Mouse (Mus musculus): ENCODE data around the gene Rhox9.
"Not testable (repeated sequence)": the region's sequence is repeated elsewhere in the genome, so short reads cannot be mapped to it uniquely, and the experiment has no call there.

Rhox9 gene

DNA sequence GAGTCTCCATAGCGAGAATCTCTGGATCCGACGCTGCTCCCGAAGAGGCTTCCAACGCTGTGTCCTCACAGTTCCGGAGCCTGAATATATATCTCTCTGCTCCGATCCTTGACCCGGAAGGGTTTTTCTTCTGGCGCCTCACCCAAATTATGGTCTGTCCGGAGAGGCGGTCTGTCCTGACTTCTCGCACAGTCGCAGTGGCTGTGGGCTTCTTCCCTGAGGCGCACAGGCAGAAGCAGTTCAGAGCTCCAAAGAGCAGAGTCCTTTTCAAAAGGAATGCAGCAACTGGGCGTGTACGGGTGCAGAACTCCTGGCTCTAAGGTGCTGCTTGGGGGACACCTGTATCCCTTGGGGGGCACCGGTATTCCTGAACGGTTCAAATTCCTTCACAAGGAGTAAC is at the start of gene Rhox9:
TSS of gene Rhox9 (minus strand) at position 101 of the 400 bp plus-strand sequence.
- DNase-seq (ENCODE audit: low spot score in 2 of 2) = not testable (repeated sequence)

DNA sequence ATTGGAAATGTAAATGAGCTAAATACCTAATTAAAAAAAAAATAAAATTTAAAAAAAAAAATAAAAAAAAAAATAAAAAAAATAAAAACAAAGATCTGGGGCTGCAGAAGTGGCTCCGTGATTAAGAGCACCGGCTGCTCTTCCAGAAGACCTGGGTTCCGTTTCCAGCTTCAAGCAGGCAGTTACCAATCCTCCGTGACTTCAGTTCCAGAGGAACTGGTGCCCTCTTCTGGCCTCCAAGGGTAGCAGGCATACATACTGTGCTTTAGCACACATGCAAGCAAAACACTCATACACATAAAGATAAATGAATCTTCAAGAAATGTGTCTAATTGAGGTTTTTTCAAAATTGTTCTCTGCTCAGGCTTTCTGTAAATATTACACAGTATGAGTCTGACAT is 14.7 kb upstream of the Rhox9 start:
- DNase-seq (ENCODE audit: low spot score in 2 of 2) = no peak

DNA sequence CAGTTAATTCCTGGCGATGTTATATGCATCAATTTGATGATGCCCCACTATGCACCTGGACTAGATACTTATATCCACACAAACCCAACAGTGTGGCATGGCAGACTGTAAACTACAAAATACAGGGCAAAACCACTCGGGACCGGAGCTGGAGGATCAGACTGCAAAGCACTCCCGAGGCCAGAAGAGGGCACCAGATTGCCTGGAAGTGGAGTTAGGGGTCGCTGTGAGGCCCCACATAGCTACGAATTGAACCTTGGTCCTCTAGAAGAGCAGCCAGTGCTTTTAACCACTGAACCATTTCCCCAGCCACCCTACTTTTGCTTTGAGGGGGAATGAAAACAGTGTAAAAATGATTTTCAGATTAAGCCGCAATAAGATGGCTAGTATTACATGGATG is 7.0 kb upstream of the Rhox9 start:
- no peak for DNase-seq (ENCODE audit: low spot score in 2 of 2)

DNA sequence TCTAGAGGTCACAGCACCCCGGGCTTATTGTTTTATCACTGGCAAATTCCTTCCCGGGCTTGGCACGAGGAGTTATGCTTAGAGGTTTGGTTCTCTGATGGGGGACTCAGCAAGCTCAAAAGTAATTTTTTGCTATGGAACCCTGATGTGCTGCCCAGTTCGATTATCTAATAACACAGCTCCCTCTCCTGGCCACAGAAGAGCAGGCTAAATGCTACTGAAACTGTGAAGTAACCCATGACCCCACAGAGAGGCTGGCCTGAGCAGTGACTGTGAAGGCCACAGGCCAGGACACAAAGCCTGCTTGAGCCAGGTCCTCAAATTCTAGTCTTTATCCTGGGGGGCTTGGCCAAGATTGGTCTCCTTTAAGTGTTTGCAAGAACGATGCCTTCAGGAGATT is 2.2 kb upstream of the Rhox9 start:
- DNase-seq (ENCODE audit: low spot score in 2 of 2) = peak in 1 of 2 experiments; percentile 1

DNA sequence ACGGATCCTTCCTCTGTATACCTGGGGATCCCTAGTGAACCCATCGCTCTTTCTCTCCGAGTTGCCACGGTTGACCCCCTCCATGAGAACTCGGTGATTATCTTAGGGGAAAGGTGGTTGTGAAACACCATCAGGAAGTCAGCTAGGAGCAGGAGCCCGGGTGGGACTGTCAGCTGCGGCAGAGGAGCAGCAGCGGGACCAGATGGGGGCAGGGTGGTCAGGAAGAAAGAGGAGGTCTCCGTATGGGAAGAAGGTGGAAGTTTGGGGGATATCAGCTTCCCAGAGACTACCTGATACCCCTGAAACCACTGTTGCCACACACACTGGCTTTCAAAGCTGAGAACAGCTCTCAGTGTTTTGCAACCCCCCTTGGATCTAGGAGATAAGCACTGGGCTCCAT is 4.4 kb downstream of the Rhox9 start, which contains the start of gene Rhox7b:
TSS of gene Rhox7b (minus strand) at position 101 of the 400 bp plus-strand sequence.
- not testable (repeated sequence) for DNase-seq (ENCODE audit: low spot score in 2 of 2)

DNA sequence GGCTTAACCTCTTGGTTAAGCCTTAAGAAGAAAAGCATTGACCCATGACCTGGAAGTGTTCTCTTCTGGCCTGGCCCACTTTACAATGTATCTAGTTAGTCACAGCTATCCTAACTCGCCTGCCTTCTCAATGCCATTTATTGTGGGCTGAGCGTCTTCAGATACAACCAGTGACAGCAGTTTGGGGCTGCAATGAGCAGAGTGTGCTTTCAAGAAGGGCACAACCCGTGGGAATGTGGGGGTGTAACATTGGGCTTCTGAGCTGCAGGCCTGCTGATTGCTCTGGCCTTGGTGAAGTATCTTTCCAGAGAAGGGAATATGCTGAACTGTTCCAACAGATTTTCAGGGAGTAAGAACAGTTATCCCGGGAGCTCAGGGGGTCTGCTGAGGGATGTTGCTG is 22.7 kb downstream of the Rhox9 start, which contains the start of gene Rhox8:
TSS of gene Rhox8 (minus strand) at position 101 of the 400 bp plus-strand sequence.
- no peak for DNase-seq (ENCODE audit: low spot score in 2 of 2)

DNA sequence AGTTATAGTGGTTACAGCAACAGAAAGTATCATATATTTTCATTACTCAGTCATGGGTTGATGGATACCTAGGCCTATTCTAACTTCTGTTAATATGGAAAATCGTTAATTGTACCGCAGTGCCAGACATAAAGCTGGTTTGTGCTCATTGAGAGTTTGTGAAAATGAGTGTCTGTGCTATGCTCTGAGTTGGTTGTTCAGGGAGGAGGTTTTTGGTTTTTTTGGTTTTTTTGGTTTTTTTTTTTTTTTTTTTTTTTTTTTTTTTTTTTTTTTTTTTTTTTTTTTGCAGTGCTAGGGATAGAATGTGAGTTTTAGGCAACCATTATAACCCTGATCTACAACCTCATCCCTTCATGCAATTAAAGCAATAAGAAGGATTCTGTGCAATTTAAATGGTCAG is 29.9 kb downstream of the Rhox9 start:
- no peak for DNase-seq (ENCODE audit: low spot score in 2 of 2)

Measured in frontal cortex, postnatal 36 days (tissue).